Mouse (Mus musculus) embryonic fibroblast, embryonic 13.5 days (primary cell): ENCODE data around the gene Hdac8.

Experiments used
- CTCF ChIP-seq: IDR thresholded peaks from 2 replicates; pipeline ENCODE4 v1.5.1; 2011; ENCODE audit warnings: mild to moderate bottlenecking, control low read depth, low read length, moderate library complexity, borderline replicate concordance; ENCODE audit not compliant: insufficient read depth
- POLR2A ChIP-seq: IDR thresholded peaks from 2 replicates; pipeline ENCODE4 v1.6.1; 2011; ENCODE audit warnings: low read depth, mild to moderate bottlenecking, control low read depth, low read length, moderate library complexity

DNA sequence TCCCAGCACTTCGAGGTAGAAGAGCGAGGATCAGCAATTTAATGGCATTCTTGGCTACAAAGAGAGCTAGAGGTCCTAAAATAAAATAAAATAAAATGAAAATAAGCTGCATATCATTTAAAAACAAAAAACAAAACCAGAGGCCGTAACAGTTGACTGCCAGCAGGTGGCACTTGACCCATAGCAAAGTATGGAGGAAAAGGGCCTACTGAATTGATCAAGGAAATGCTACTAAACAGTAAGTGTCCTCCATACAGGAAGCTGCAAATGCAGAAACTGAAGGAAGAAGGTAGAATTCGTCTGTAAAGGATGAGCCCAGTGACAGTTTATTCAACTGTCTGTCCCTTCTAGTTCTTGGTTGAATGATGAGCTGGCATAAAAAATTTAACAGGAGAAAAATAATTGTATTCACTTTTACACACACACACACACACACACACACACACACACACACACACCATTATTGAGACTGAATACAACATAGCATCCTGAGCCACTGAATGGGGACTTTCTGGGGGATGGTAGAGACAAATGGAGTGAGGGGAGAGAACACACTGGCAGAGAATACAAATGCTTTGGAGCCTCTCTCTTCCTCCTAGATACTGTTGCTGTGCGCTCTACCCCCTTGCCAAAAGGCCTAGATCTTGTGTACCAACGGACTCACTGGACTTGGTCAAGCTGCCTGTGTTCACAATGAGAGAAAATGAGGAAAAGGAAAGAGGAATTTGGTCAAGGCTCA is 11.0 kb downstream of the Hdac8 start:
- TF ChIP-seq POLR2A (no peak), CTCF (no peak)
